Mouse (Mus musculus): ENCODE measurements around the gene Cyp4a29. TPM values are rescaled to one million over a fixed set of nuclear protein-coding genes. Genes with fewer than 3 reads are reported as not detected.
"Not testable (repeated sequence)": the region's sequence is repeated elsewhere in the genome, so short reads cannot be mapped to it uniquely, and the experiment has no call there.

The Cyp4a29 gene
- not detected for polyA plus RNA-seq (2017; shearing (Covaris generic))

- no peak for ATAC-seq
Observed at GRCm38 (mm10) chr4:115241784-115242183, at the start of gene Cyp4a29. Cyp4a29 (plus strand) TSS chr4:115242084.

GRCm38 (mm10) chr4:115232901-115233300 is 9.0 kb upstream of the Cyp4a29 start:
- ATAC-seq, result not testable (repeated sequence)

- ATAC-seq, result no peak
Observed at GRCm38 (mm10) chr4:115236462-115237096, 5.3 kb upstream of the Cyp4a29 start.

- ATAC-seq, result not testable (repeated sequence)
Observed at GRCm38 (mm10) chr4:115264687-115265569, 23.0 kb downstream of the Cyp4a29 start.

GRCm38 (mm10) chr4:115278215-115278982 is 36.5 kb downstream of the Cyp4a29 start:
- ATAC-seq, result not testable (repeated sequence)

GRCm38 (mm10) chr4:115280342-115280741 is 38.5 kb downstream of the Cyp4a29 start:
- no peak for ATAC-seq

- ATAC-seq, result not testable (repeated sequence)
Observed at GRCm38 (mm10) chr4:115280779-115281178, 38.9 kb downstream of the Cyp4a29 start.

- not testable (repeated sequence) for ATAC-seq
Observed at GRCm38 (mm10) chr4:115281231-115281767, 39.4 kb downstream of the Cyp4a29 start.

- ATAC-seq, result not testable (repeated sequence)
Observed at GRCm38 (mm10) chr4:115298746-115299145, 56.9 kb downstream of the Cyp4a29 start, which contains the start of gene Cyp4a12a. Cyp4a12a (plus strand) TSS chr4:115299046.

Other genes starting within 250 kb of the Cyp4a29 start
- gene Stil, start 241.9 kb upstream of the Cyp4a29 start, polyA plus RNA-seq (2017; shearing (Covaris generic)), result 1 to 10 TPM; 6.0 to 6.7 TPM
- not detected for gene Tal1, start 185.7 kb upstream of the Cyp4a29 start, polyA plus RNA-seq (2017; shearing (Covaris generic))
- gene Pdzk1ip1, start 153.4 kb upstream of the Cyp4a29 start, polyA plus RNA-seq (2017; shearing (Covaris generic)), result 10 to 100 TPM; 31.4 to 40.8 TPM
- gene Cyp4x1, start 107.8 kb upstream of the Cyp4a29 start, polyA plus RNA-seq (2017; shearing (Covaris generic)), result not detected
- gene Cyp4a12a, start 57.0 kb downstream of the Cyp4a29 start, polyA plus RNA-seq (2017; shearing (Covaris generic)), result not detected
- not detected for gene Cyp4a12b, start 169.5 kb downstream of the Cyp4a29 start, polyA plus RNA-seq (2017; shearing (Covaris generic))
- not detected for gene Cyp4a30b, start 210.5 kb downstream of the Cyp4a29 start, polyA plus RNA-seq (2017; shearing (Covaris generic))